Mouse (Mus musculus) liver, postnatal 0 days (tissue): ENCODE data around the gene Gpc5.

Source experiments
- CTCF ChIP-seq: sonication (generic); IDR thresholded peaks from 2 replicates; pipeline ENCODE4 v1.5.1; 2016; ENCODE audit warnings: antibody characterized with exemption, low read depth
- EP300 ChIP-seq: IDR thresholded peaks from 2 replicates; pipeline ENCODE4 v1.6.1; 2016; ENCODE audit warnings: antibody characterized with exemption, low read depth, mild to moderate bottlenecking

- TF ChIP-seq CTCF (no peak), EP300 (no peak)
Measured at GRCm38 (mm10) chr14:115407309-115407930, 315.4 kb downstream of the Gpc5 start.
